Mouse (Mus musculus): ENCODE data around the gene Hip1.

- TF ChIP-seq CTCF (IDR thresholded peaks at IDR 0.05; ENCODE audit: low read depth, low read length) (no peak), GATA1 (IDR thresholded peaks at IDR 0.05; ENCODE audit: borderline replicate concordance, low read length) (no peak), POLR2AphosphoS5 (IDR thresholded peaks at IDR 0.05; ENCODE audit: insufficient replicate concordance, low read depth, low read length) (no peak)
Measured at GRCm38 (mm10) chr5:135537794-135538214, 7.1 kb downstream of the Hip1 start.
